Mouse (Mus musculus): Measurements from ENCODE around the gene E130218I03Rik. TPM values are rescaled to one million over a fixed set of nuclear protein-coding genes. Genes with fewer than 3 reads are reported as not detected.

Gene E130218I03Rik
- polyA plus RNA-seq, 1 experiment from 2014 or later, result not detected

DNA sequence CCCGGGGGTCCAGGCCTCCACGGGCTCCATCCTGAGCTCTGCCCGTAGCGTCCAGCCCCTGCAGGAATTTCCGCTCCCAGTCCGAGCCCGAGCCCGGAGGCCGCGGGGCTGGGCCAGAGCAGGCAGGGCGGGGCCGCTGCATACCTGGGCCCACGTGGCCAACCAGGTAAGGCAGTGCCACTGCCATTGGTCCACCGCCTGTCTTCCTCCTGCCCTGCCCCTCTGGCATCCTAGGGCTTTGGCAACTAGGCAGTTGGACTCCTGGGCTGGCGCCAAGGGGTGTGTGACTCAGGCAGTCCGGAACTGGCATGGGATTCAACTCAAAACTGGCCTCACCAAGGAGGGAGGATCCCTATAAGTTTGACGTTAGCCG is 5.2 kb upstream of the E130218I03Rik start, which contains the start of gene Cnksr1:
Cnksr1 (minus strand) TSS at position 121 of the 373 bp plus-strand sequence.
- H3K4me1 ChIP-seq (replicated peaks), result peaks cover 13% of the 10 kb centered on the region
- H3K36me3 ChIP-seq (replicated peaks), result no peaks in the 10 kb centered on the region
- peaks cover 53% of the 10 kb centered on the region for H3K27me3 ChIP-seq
- WGBS (ENCODE audit: insufficient replicate concordance), result 12% methylated on average over 18 of the region's 18 CpGs
- no peak within 1 kb of the TSS for H3K4me3 ChIP-seq (replicated peaks)
- no peak for ATAC-seq (ENCODE audit: insufficient read depth)
- no peaks in the 10 kb centered on the region for H3K9me3 ChIP-seq (replicated peaks)
- H3K27ac ChIP-seq (replicated peaks), result no peak within 1 kb of the TSS
- no peak within 1 kb of the TSS for H3K9ac ChIP-seq
- H3K4me2 ChIP-seq, result peak within 1 kb of the TSS; percentile 46

DNA sequence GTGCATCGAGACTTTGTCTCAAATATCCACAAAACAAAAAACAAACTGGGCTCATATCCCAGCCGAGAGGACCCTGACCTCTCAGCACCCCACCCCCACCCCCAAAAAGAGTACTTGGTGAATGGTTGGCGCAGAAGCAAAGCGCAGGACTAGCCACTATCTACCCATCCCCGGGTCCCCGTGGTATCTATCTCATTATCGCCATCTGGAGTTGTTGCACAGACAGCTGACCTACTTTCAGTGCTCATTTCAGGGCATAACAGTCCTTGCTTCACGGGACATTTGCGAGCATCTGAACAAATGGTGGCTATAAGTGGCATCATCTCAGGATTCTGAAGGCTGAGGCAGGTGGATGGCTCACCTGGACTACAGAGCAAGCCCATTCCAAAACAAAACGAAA is 4.8 kb upstream of the E130218I03Rik start:
- Histone ChIP-seq H3K36me3 (replicated peaks) (no peaks in the 10 kb centered on the region), H3K4me2 (peak overlapping the region; percentile 46), H3K27ac (replicated peaks) (no peak overlapping the region), H3K4me3 (replicated peaks) (no peak overlapping the region), H3K27me3 (peaks cover 49% of the 10 kb centered on the region), H3K9me3 (replicated peaks) (no peaks in the 10 kb centered on the region), H3K4me1 (replicated peaks) (peaks cover 13% of the 10 kb centered on the region), H3K9ac (no peak overlapping the region)
- ATAC-seq (ENCODE audit: insufficient read depth), result no peak
- WGBS (ENCODE audit: insufficient replicate concordance), result 6% methylated on average over 10 of the region's 10 CpGs

DNA sequence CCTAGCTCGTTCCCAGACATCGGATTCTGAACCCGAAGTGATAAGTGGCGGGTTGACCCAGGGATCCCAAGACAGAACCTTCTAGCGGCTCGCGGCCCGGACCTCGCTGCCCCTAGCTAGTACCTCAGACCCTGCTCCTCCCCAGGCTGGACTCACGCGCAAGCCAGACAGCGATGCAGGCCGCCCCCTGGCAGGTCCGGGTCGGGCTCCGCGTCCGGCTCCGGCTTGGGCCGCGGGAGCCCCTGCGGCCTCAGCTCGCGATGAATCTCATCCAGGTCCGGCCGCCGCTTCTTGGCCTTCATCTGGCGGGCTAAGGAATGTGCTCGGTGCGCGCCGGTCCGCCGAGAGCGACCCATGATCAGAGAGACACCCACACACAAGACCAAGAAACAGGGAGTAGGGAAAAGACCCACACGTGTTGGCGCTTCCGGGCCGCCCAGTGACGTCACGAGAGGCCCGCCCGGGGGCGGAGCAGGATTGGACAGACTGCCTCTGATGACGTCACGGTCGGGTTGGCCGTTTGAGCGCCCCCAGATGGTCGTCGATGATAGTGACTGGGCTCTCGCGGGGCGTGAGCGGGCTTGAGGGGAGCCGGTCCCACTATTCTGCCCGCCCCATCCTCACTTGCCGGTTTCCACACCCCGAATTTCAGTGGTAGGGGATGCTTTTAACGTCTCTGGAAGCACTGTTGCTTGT is 1.8 kb downstream of the E130218I03Rik start, which contains the start of gene Zfp593:
Zfp593 (minus strand) TSS at position 445 of the 696 bp plus-strand sequence.
- Histone ChIP-seq H3K9ac (peak within 1 kb of the TSS; percentile 71), H3K4me1 (replicated peaks) (peaks cover 30% of the 10 kb centered on the region), H3K27ac (replicated peaks) (peak within 1 kb of the TSS; percentile 51; the same call in 1 of the 2 replicates), H3K27me3 (peaks cover 48% of the 10 kb centered on the region), H3K4me3 (replicated peaks) (peak within 1 kb of the TSS; percentile 79), H3K9me3 (replicated peaks) (no peaks in the 10 kb centered on the region), H3K4me2 (peak within 1 kb of the TSS; percentile 98), H3K36me3 (replicated peaks) (no peaks in the 10 kb centered on the region)
- peak; percentile 76 for ATAC-seq (ENCODE audit: insufficient read depth)
- WGBS (ENCODE audit: insufficient replicate concordance), result under 1% methylated on average over 60 of the region's 60 CpGs

DNA sequence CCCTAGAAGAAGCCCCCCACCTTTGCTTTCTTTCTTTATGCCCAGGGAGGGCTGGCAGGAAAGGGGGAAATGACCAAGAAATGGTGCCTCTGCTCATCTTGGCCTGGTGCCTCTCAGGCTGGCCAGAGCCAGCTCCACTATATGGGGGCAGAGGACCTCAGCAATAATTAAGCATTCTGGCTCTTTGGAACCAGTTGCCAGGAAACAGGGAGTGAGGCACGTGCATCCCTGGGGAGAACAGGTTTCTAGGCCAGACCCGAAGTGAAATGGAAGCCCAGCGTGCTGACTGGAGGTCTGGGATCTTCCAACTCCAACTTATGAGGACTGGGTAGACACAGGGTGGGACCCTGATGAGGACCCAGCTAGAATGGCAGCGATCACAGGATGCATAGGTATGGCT is 2.8 kb downstream of the E130218I03Rik start:
- no peak overlapping the region for H3K9ac ChIP-seq
- H3K27me3 ChIP-seq, result peaks cover 58% of the 10 kb centered on the region
- ATAC-seq (ENCODE audit: insufficient read depth), result no peak

DNA sequence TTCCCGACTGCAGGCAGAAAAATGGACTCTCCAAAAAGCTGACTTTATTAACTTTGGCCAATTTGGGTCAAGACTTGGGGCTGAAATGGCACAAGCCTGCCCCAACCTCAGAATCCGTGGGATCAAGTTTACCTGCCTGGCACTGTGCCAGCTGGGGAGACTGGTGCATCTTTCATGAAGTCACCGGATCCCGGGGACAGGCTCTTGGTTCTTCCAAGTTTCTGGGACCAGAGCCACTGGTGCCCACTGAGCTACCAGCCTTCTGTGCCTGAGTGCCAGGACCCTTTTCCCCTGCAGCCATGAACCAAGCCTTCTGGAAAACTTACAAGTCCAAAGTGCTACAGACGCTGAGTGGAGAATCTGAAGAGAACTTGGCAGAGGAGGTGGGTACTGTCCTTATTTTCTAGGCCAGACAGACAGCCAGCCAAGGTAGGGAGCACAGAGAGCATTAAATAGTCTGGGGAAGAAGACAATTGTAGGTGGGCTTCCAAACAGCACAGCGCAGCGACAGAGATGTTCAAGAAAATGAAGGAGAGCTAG is 3.3 kb downstream of the E130218I03Rik start, which contains the start of gene Gm30191:
Gm30191 (plus strand) TSS at position 217 of the 540 bp plus-strand sequence.
- Histone ChIP-seq H3K27me3 (peaks cover 63% of the 10 kb centered on the region), H3K9ac (0 out of 2 replicates have a peak within 1 kb of the TSS, but pooled peaks have one; percentile 71), H3K4me2 (peak within 1 kb of the TSS; percentile 98), H3K4me1 (replicated peaks) (peaks cover 45% of the 10 kb centered on the region), H3K36me3 (replicated peaks) (no peaks in the 10 kb centered on the region), H3K9me3 (replicated peaks) (no peaks in the 10 kb centered on the region), H3K27ac (replicated peaks) (no peak within 1 kb of the TSS), H3K4me3 (replicated peaks) (peak within 1 kb of the TSS; percentile 79)
- WGBS (ENCODE audit: insufficient replicate concordance), result 62% methylated on average over 7 of the region's 7 CpGs
- ATAC-seq (ENCODE audit: insufficient read depth), result no peak

More for the DNA sequence above, 2.8 kb downstream of the E130218I03Rik start:
- 51% methylated on average over 4 of the region's 4 CpGs for WGBS (ENCODE audit: insufficient replicate concordance)
- Histone ChIP-seq H3K36me3 (replicated peaks) (no peaks in the 10 kb centered on the region), H3K9me3 (replicated peaks) (no peaks in the 10 kb centered on the region), H3K4me2 (no peak overlapping the region), H3K4me3 (replicated peaks) (no peak overlapping the region), H3K4me1 (replicated peaks) (peaks cover 40% of the 10 kb centered on the region), H3K27ac (replicated peaks) (no peak overlapping the region)

DNA sequence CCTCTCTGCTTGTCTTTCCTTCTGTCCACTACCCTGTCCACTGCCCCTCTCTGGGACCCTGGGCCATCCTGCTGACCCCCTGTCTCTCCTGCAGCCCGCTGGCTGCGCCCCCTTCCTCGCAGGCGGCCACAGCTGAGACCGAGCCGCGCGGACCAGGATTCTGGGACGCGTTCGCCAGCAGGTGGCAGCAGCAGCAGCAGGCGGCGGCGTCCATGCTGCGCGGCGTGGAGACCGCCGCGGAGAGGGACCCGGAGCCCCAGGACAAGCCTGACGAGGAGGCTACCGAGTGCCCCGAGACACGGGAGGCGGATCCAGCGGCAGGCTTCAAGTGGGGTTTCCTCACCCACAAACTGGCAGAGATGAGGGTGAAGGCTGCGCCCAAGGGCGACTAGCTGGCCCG is 6.2 kb downstream of the E130218I03Rik start:
- no peak for ATAC-seq (ENCODE audit: insufficient read depth)
- H3K4me2 ChIP-seq, result peak overlapping the region; percentile 61
- no peak overlapping the region for H3K9ac ChIP-seq
- peaks cover 57% of the 10 kb centered on the region for H3K4me1 ChIP-seq (replicated peaks)
- H3K36me3 ChIP-seq (replicated peaks), result no peaks in the 10 kb centered on the region
- peaks cover 92% of the 10 kb centered on the region for H3K27me3 ChIP-seq
- WGBS (ENCODE audit: insufficient replicate concordance), result 2% methylated on average over 30 of the region's 30 CpGs
- no peak overlapping the region for H3K27ac ChIP-seq (replicated peaks)
- H3K4me3 ChIP-seq (replicated peaks), result peak overlapping the region; percentile 33
- no peaks in the 10 kb centered on the region for H3K9me3 ChIP-seq (replicated peaks)

DNA sequence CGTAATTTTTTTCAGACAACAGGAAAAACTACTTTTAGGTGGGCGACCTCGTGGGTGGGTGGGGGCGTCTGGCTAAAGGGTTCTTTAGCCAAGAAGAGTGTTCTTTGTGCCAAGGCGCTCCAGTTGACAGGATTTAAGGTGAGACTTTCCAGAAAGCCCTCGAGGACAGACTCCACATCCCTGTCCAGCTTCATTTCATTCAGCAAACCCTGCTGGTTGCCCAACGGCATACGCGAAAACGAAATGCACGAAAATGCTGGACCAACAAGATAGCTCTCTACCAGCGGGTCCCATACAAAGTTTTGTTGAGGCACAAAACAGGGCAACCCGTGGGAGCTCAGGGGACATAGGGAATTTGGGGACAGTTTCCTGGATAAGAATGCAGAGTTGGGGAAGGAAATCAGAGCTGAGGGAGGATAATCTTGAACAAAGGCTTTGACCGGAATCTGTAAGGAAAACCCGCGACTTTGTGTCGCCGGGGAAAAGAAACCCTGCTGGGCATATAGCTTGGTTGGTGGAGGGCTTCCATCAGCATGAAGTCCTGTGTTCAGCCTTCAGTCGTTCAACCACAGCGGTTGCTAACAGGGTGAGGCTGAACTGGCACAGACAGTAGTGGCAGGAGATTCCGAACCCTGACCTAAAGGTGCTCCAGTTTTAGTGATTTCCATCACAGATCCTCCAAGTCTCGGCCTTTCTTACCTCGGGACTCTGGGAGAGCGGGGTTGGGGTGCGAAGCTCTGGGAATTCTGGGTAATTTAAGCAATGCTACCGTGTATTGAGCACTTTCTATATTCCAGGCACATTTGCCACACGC is 6.9 kb downstream of the E130218I03Rik start:
- no peak for ATAC-seq (ENCODE audit: insufficient read depth)
- Histone ChIP-seq H3K4me3 (replicated peaks) (peak overlapping the region; percentile 33; the same call in 1 of the 2 replicates), H3K4me1 (replicated peaks) (peaks cover 56% of the 10 kb centered on the region), H3K27me3 (peaks cover 98% of the 10 kb centered on the region), H3K36me3 (replicated peaks) (no peaks in the 10 kb centered on the region), H3K9ac (no peak overlapping the region), H3K27ac (replicated peaks) (no peak overlapping the region), H3K9me3 (replicated peaks) (no peaks in the 10 kb centered on the region), H3K4me2 (peak overlapping the region; percentile 67)
- WGBS (ENCODE audit: insufficient replicate concordance), result 20% methylated on average over 27 of the region's 27 CpGs

DNA sequence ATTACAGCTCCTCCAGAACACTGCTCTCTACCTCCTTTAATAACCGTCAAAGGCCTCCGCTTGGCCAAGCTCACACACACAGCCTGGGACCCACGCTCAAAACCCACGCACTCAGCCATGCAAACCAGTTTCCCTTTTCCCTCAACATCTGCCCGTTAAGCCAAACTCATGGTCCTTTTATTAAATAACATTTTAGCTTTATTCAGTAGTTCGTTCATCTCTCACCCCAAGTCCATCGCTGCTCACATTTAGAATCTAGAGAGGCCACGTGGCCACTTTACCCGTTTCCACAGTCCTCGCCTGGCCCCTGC is 7.4 kb downstream of the E130218I03Rik start:
- Histone ChIP-seq H3K27me3 (peaks cover 100% of the 10 kb centered on the region), H3K36me3 (replicated peaks) (no peaks in the 10 kb centered on the region), H3K27ac (replicated peaks) (no peak overlapping the region), H3K9ac (no peak overlapping the region), H3K4me1 (replicated peaks) (peaks cover 51% of the 10 kb centered on the region), H3K4me3 (replicated peaks) (peak overlapping the region; percentile 43), H3K9me3 (replicated peaks) (no peaks in the 10 kb centered on the region), H3K4me2 (peak overlapping the region; percentile 67)
- WGBS (ENCODE audit: insufficient replicate concordance), result 17% methylated on average over 10 of the region's 10 CpGs
- ATAC-seq (ENCODE audit: insufficient read depth), result no peak

DNA sequence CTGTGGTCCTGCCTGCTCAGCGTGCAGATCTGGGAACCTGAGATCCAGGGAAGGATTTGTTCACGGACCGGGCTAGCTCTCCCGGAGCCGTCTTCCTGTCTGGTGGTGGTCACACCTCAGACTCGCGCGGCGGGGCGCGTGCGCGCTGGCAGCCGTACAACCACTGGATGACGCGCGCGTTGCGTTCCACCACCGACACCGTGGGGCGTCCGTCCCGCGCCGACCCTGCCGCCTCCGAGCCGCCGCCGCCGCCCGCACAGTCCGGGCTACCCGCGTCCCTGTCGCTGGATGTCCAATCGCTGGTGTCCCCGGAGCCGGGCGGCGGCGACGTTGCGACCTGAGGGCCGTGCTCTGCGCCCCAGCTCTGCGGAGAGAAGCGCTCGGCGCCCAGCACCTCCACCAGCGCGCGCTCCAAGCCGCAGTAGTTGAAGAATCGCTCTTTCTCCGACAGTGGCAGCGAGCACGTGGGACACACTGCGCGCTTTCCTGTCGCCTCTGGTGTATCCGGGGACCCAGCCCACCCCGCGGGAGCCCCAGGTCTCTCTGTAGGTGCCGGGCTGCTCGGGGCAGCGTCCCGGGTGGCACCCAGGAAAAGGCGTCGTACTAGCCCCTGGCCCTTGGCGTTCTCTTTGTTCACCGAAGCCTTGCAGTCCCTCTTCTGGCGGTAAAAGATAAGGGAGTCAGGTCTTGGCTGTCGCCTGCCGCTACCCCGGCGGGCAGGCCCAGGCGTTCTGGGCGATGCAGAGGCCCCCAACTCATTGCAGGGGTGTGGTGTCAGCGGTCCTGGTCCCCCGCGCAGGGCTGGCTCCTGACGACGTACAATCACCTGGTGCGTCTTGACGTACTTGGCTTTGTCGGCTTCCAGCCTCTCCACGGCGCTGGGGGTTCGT is 8.0 kb downstream of the E130218I03Rik start:
- Histone ChIP-seq H3K4me1 (replicated peaks) (peaks cover 48% of the 10 kb centered on the region), H3K4me2 (peak overlapping the region; percentile 67), H3K36me3 (replicated peaks) (no peaks in the 10 kb centered on the region), H3K27ac (replicated peaks) (no peak overlapping the region), H3K9me3 (replicated peaks) (no peaks in the 10 kb centered on the region), H3K9ac (no peak overlapping the region), H3K27me3 (peaks cover 100% of the 10 kb centered on the region), H3K4me3 (replicated peaks) (peak overlapping the region; percentile 43)
- 0 out of 2 replicates have a peak, but pooled peaks have one; percentile 17 for ATAC-seq (ENCODE audit: insufficient read depth)
- under 1% methylated on average over 91 of the region's 91 CpGs for WGBS (ENCODE audit: insufficient replicate concordance)

DNA sequence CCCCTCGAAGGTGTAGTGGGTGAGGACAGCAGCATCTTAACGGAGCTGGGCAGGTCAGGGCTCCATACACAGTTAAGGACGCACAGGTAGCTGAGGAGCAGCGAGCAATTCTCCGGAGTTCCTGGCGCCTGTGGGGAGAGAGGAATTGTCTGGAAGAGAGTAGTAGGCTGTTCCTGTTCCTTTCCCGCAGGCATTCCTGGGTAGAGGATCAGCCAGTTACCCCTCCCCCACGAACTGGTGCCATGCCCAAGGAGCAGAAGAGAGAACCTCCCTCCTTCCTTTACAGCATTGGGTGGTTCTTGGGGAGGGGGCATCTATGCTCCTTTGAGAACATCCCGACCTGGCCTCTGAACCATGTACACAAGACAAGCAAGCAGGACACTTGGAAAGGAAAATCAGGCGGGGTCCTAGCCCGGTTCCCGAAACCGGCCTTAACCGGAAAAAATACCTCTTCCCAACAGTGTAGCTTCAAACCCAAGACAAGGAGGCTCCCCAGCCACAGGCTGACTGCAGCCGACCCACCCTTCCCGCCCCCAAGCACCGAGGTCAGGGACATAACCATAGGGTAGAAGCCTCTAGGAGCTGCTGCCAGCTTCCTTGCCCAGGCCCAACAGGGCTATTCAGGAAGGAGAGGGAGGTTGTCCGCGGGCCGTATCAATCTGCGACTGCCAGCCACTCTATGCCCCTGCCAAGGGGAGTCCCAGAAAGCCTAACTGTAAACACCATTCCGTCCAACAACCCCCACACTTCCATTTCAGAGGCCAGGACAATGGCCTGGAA is 8.9 kb downstream of the E130218I03Rik start:
- no peak overlapping the region for H3K27ac ChIP-seq (replicated peaks)
- peak overlapping the region; percentile 67 for H3K4me2 ChIP-seq
- peaks cover 100% of the 10 kb centered on the region for H3K27me3 ChIP-seq
- no peak overlapping the region for H3K9ac ChIP-seq
- no peaks in the 10 kb centered on the region for H3K36me3 ChIP-seq (replicated peaks)
- H3K9me3 ChIP-seq (replicated peaks), result no peaks in the 10 kb centered on the region
- WGBS (ENCODE audit: insufficient replicate concordance), result 14% methylated on average over 22 of the region's 22 CpGs
- ATAC-seq (ENCODE audit: insufficient read depth), result no peak
- peaks cover 48% of the 10 kb centered on the region for H3K4me1 ChIP-seq (replicated peaks)
- H3K4me3 ChIP-seq (replicated peaks), result peak overlapping the region; percentile 43; the same call in 1 of the 2 replicates
